Mouse (Mus musculus) embryonic facial prominence, embryonic 11.5 days (tissue): ENCODE measurements around the gene Rcor2. TPM values are rescaled to one million over a fixed set of nuclear protein-coding genes. Genes with fewer than 3 reads are reported as not detected.

Experiments
- ATAC-seq: fragments of 200-750 bp; cut with Nextera tagmentation; replicated peaks from 2 replicates; pipeline ENCODE4 v1.8.0; 2017; ENCODE audit warnings: low read depth; ENCODE audit not compliant: insufficient number of reproducible peaks, low FRiP score, low TSS enrichment
- DNase-seq: peaks from one replicate; pipeline ENCODE4 v3.0.0-alpha.2; 2015; ENCODE audit warnings: low spot score
- H3K27ac ChIP-seq: fragments of 300-500 bp; sonication (generic); replicated peaks from 2 replicates; pipeline ENCODE4 v1.5.1; 2014; ENCODE audit warnings: mild to moderate bottlenecking, low read depth, low read length, control low read depth
- H3K27me3 ChIP-seq: fragments of 300-500 bp; sonication (generic); 2 replicates; pipeline ENCODE4 v1.6.1; 2014; ENCODE audit warnings: mild to moderate bottlenecking, low read length, moderate library complexity, mixed read lengths; ENCODE audit not compliant: control insufficient read depth, insufficient read depth
- H3K36me3 ChIP-seq: fragments of 300-500 bp; sonication (generic); replicated peaks from 2 replicates; pipeline ENCODE4 v1.6.1; 2014; ENCODE audit warnings: low read depth, mild to moderate bottlenecking, low read length, moderate library complexity, mixed read lengths; ENCODE audit not compliant: control insufficient read depth, insufficient read depth
- H3K4me1 ChIP-seq: fragments of 300-500 bp; sonication (generic); 2 replicates; pipeline ENCODE4 v1.6.1; 2014; ENCODE audit warnings: low read length, mixed read lengths; ENCODE audit not compliant: control insufficient read depth, insufficient read depth
- H3K4me2 ChIP-seq: fragments of 300-500 bp; sonication (generic); 2 replicates; pipeline ENCODE4 v1.6.1; 2014; ENCODE audit warnings: low read depth, mild to moderate bottlenecking, control low read depth, low read length, moderate library complexity
- H3K4me3 ChIP-seq: fragments of 300-500 bp; sonication (generic); 2 replicates; pipeline ENCODE4 v1.5.1; 2014; ENCODE audit warnings: low read depth, low read length, control low read depth
- H3K9ac ChIP-seq: fragments of 300-500 bp; sonication (generic); replicated peaks from 2 replicates; pipeline ENCODE4 v1.6.1; 2014; ENCODE audit warnings: mild to moderate bottlenecking, control low read depth, low read length
- H3K9me3 ChIP-seq: fragments of 300-500 bp; sonication (generic); replicated peaks from 2 replicates; pipeline ENCODE4 v1.6.1; 2016; ENCODE audit warnings: mild to moderate bottlenecking, low read length, inconsistent platforms, mixed read lengths; ENCODE audit not compliant: control insufficient read depth
- WGBS: fragments of 180-500 bp; shearing (Covaris S2); extraction: QIAGEN DNeasy Blood & Tissue Kit; methylation state at CpG from one replicate; pipeline ENCODE4 v1.1.7; 2014; 5-methylcytosine and 5-hydroxymethylcytosine counted together
- polyA plus RNA-seq: library from polyadenylated mRNA; unstranded; fragments of >200 nt; fragmentation: Nextera tagmentation; extraction: Ambion mirVana; gene quantifications from 2 replicates; pipeline ENCODE4 v1.2.1, GENCODE M21; 2014

Gene Rcor2
- polyA plus RNA-seq, 1 experiment from 2014 or later, result 17.6 TPM

GRCm38 (mm10) chr19:7246021-7246420 is 21.1 kb upstream of the Rcor2 start:
- WGBS, result 75% methylated on average over 3 of the region's 3 CpGs
- no peak for ATAC-seq
- no peaks in the 10 kb centered on the region for H3K36me3 ChIP-seq

GRCm38 (mm10) chr19:7257881-7258280 is 9.2 kb upstream of the Rcor2 start:
- no peak for ATAC-seq
- WGBS, result 80% methylated on average over 5 of the region's 5 CpGs
- Histone ChIP-seq H3K27ac (no peak overlapping the region), H3K36me3 (no peaks in the 10 kb centered on the region), H3K27me3 (no peaks in the 10 kb centered on the region), H3K4me1 (no peaks in the 10 kb centered on the region), H3K9me3 (no peaks in the 10 kb centered on the region), H3K9ac (no peak overlapping the region), H3K4me3 (no peak overlapping the region), H3K4me2 (no peak overlapping the region)
- DNase-seq, result no peak

More at GRCm38 (mm10) chr19:7246021-7246420, 21.1 kb upstream of the Rcor2 start:
- Histone ChIP-seq H3K9me3 (no peaks in the 10 kb centered on the region), H3K4me1 (no peaks in the 10 kb centered on the region), H3K9ac (no peak overlapping the region), H3K27ac (no peak overlapping the region), H3K4me3 (no peak overlapping the region), H3K4me2 (no peak overlapping the region), H3K27me3 (no peaks in the 10 kb centered on the region)
- no peak for DNase-seq

- Histone ChIP-seq H3K4me3 (no peak overlapping the region), H3K9me3 (no peaks in the 10 kb centered on the region), H3K4me1 (peaks cover 14% of the 10 kb centered on the region), H3K27ac (no peak overlapping the region), H3K36me3 (no peaks in the 10 kb centered on the region), H3K9ac (no peak overlapping the region), H3K4me2 (no peak overlapping the region), H3K27me3 (no peaks in the 10 kb centered on the region)
- ATAC-seq (no peak), DNase-seq (no peak)
- WGBS, result 88% methylated on average over 1 of the region's 1 CpGs
These were observed 5.6 kb upstream of the Rcor2 start for GRCm38 (mm10) chr19:7261476-7261875.

- no peak overlapping the region for H3K4me2 ChIP-seq
- H3K4me1 ChIP-seq, result peaks cover 18% of the 10 kb centered on the region
- no peak overlapping the region for H3K27ac ChIP-seq
- ATAC-seq (no peak), DNase-seq (no peak)
- H3K9ac ChIP-seq, result no peak overlapping the region
- no peaks in the 10 kb centered on the region for H3K27me3 ChIP-seq
- WGBS, result 93% methylated on average over 3 of the region's 3 CpGs
- H3K36me3 ChIP-seq, result no peaks in the 10 kb centered on the region
- no peaks in the 10 kb centered on the region for H3K9me3 ChIP-seq
- H3K4me3 ChIP-seq, result no peak overlapping the region
These were observed 5.2 kb upstream of the Rcor2 start for GRCm38 (mm10) chr19:7261964-7262363.

GRCm38 (mm10) chr19:7262592-7262991 is 4.5 kb upstream of the Rcor2 start:
- H3K27me3 ChIP-seq, result no peaks in the 10 kb centered on the region
- no peak overlapping the region for H3K9ac ChIP-seq
- H3K9me3 ChIP-seq, result no peaks in the 10 kb centered on the region
- no peak overlapping the region for H3K4me3 ChIP-seq
- H3K36me3 ChIP-seq, result no peaks in the 10 kb centered on the region
- H3K4me2 ChIP-seq, result no peak overlapping the region
- H3K4me1 ChIP-seq, result peaks cover 20% of the 10 kb centered on the region
- WGBS, result 88% methylated on average over 1 of the region's 1 CpGs
- no peak for ATAC-seq
- H3K27ac ChIP-seq, result no peak overlapping the region
- DNase-seq, result no peak

DNA sequence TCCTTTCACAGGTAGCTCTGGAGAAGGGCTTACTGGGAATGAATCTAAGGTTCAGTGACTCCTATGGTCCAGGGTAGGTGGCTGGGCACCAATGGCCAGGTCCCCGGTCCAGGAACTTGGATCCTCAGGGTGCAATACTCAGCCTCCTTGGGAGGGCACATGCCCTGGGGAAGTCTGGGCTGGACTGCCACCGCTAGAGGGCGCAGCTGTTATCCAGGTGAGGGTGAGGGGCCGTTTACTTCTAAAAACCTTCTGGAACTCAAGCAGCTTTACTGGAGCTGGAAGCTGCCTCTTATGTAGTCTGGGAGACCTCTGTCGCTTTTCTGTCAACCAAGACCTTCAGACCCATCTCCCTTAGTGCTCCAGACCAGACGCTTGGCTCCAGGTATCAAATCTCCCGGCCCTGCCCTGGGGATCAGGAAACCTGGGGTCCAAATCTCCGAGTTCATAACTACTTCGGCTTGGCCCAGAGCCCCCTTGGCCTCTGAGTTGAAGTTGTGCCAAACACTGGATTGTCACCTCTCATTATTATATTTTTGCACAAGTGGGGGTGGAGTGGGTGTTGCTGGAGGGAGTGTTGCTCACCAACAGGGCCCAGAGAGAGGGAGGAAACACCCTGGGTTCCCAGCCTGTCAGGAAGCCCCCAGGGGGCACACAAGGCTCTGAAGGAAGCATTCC is 2.9 kb upstream of the Rcor2 start:
- Histone ChIP-seq H3K4me2 (no peak overlapping the region), H3K36me3 (no peaks in the 10 kb centered on the region), H3K27ac (peak overlapping the region; percentile 98; the same call in 1 of the 2 replicates), H3K9ac (no peak overlapping the region), H3K27me3 (no peaks in the 10 kb centered on the region), H3K4me1 (peaks cover 20% of the 10 kb centered on the region), H3K4me3 (no peak overlapping the region), H3K9me3 (no peaks in the 10 kb centered on the region)
- ATAC-seq (no peak), DNase-seq (peak; percentile 89)
- 19% methylated on average over 9 of the region's 9 CpGs for WGBS

DNA sequence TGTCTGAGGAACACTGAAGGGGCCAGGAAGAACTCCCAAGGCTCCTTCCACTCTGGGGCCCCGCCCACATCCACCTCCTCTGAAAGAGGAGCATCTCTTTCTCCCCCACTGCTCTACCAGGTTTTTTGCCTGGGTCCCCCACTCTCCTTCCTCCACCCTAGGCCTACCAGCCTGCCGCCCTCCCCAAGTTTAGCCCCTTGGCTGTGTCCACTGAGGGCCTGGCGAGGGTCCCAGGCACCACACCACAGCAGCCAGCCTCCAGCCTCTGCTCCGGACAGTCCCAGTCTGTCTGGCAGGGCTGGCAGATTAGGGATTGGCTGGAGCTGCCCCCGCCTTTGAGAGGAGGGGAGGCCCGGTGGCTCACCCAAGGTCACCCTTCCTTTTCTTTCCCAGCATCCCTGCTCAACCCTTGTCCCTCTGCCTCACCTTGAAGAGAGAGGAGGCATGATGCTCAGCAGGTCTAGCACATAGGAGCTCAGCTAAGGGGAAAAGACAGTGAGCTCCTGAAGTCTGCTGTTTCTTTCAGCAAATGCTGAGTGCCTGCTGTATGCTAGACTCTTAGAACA is 2.3 kb upstream of the Rcor2 start:
- H3K4me3 ChIP-seq, result no peak overlapping the region
- H3K4me2 ChIP-seq, result no peak overlapping the region
- peaks cover 20% of the 10 kb centered on the region for H3K4me1 ChIP-seq
- DNase-seq, result peak; percentile 13
- ATAC-seq, result no peak
- no peaks in the 10 kb centered on the region for H3K36me3 ChIP-seq
- peak overlapping the region; percentile 98 for H3K27ac ChIP-seq
- peak overlapping the region; percentile 30 for H3K9ac ChIP-seq
- no peaks in the 10 kb centered on the region for H3K27me3 ChIP-seq
- WGBS, result 24% methylated on average over 6 of the region's 6 CpGs
- no peaks in the 10 kb centered on the region for H3K9me3 ChIP-seq

GRCm38 (mm10) chr19:7265478-7266191 is 1.5 kb upstream of the Rcor2 start:
- Histone ChIP-seq H3K9ac (peak overlapping the region; percentile 30), H3K4me1 (peaks cover 20% of the 10 kb centered on the region), H3K9me3 (no peaks in the 10 kb centered on the region), H3K4me3 (no peak overlapping the region), H3K4me2 (peak overlapping the region; percentile 10; the same call in 1 of the 2 replicates), H3K36me3 (no peaks in the 10 kb centered on the region), H3K27ac (peak overlapping the region; percentile 98), H3K27me3 (no peaks in the 10 kb centered on the region)
- ATAC-seq (peak; percentile 15; the same call in 1 of the 2 replicates), DNase-seq (peak; percentile 66)
- 18% methylated on average over 14 of the region's 14 CpGs for WGBS
